Mouse (Mus musculus): ENCODE measurements around the gene Acat2.
"Not testable (repeated sequence)": the region's sequence is repeated elsewhere in the genome, so short reads cannot be mapped to it uniquely, and the experiment has no call there.

Gene Acat2

DNA sequence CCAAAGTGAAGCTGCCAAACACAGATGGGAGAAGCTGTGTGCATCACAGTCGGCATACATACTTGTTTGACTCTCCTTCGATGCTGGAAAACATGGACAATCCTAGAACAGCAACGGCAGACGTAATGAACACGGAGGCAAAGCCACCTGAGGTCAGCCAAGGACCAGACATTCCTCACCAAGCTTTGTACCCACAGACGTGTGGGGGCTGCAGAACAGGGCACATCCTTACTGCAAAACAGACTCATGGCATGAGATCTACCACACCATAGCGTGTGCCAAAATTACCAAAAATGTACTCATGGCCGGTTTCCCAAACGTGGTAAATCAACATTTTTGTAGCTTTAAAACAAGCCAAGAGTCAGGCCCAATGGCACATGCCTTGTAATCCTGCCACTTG is 54.1 kb downstream of the Acat2 start:
- DNase-seq (ENCODE audit: low spot score in 2 of 2) = no peak

DNA sequence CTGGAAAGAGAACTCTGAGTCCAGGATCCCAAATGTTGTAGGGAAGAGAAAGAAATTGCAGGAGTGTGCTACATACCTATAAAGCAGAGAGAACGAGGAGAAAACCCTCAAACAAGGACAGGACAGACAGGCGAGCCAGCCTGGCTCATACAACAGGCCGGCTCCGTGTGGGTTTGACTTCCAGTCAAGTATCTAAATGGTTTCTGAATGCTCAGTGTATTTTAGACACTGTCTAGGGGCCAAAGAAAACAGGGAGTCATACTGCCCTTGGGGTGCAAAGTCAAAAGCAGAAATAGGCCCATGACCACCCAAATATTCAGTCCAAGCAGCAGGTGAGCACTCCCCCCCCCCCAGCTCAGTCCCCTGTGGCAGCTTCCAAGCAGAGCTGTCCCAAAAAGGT is 54.7 kb downstream of the Acat2 start:
- DNase-seq (ENCODE audit: low spot score in 2 of 2) = no peak

- DNase-seq (ENCODE audit: low spot score in 2 of 2) = no peak
These were observed 56.2 kb downstream of the Acat2 start for GRCm38 (mm10) chr17:12904349-12904748.

DNA sequence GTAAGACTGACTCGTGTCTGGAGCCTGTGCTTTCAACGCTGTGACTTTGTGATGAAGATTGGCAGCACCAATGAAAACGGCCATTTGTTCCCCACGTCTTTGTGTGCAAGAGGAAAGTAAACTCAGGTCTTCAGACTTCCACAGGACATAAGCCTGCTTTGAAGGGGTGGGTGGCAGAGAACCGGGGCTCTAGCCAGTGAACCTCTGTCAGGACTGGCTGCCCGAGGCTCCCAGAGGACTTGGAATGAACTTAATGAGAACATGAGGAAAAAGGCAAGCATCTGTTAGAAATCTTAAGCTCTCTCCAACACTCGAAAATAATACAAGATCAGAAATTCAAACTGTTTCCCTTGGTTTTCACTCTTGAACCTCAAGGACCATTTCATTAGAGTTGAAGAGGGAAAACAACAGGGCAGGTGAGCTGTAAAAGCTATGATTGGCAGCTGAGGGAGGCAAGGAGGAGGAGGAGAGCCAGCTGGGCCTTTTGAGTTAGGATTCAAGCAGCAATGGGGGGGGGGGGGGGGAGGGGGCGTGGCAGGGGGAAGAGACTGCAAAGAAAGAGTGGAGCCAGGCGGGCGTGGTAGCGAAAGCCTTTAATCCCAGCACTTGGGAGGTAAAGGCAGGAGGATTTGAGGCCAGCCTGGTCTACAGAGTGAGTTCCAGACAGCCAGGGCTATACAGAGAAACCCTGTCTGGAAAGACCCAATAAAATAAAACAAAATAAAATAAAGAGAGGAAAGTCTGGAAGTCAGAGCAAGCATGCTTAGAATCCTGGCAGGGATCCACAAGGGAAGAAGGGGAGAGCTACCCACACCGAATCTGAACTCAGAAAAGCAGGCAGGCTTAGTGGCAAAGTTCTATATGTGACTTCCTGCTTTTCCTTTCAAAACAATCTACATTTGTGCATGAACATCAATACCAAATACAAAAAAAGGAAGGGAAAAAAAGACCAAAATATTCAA is 56.9 kb downstream of the Acat2 start:
- DNase-seq (ENCODE audit: low spot score in 2 of 2) = no peak

GRCm38 (mm10) chr17:12902291-12902690 is 58.3 kb downstream of the Acat2 start:
- DNase-seq (ENCODE audit: low spot score in 2 of 2) = no peak

GRCm38 (mm10) chr17:12898607-12899006 is 61.9 kb downstream of the Acat2 start:
- DNase-seq (ENCODE audit: low spot score in 2 of 2) = not testable (repeated sequence)

DNA sequence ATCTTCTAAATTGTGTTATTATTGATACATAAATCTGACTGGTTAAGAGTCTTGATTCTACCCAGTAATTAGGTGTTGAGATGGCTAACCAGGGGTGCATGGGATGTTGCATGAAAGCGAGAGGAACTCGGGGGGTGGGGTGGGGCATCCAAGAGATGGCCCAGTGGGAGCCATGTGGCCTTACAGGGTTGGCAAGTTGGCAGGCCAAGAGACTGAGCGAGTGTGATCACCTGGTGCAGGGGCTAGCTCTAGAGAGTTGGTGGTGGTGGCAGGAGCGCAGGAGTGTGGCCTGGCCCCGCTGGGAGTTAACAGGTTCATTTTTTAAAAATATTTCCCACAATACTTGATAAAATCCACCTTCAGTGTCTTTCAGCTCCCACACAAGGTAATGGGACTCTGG is 62.9 kb downstream of the Acat2 start:
- DNase-seq (ENCODE audit: low spot score in 2 of 2) = no peak
